Mouse (Mus musculus) hematopoietic stem cell, adult 5-6 weeks (primary cell): ENCODE data around the gene Ophn1. TPM values are rescaled to one million over a fixed set of nuclear protein-coding genes. Genes with fewer than 3 reads are reported as not detected.

Source experiments
- ATAC-seq, 2 experiments: fragments of 125-278 bp in 1 of 2; replicated peaks in 1 of 2; 2 replicates each; pipeline ENCODE4 v1.8.0; 2016 to 2017; ENCODE audit warnings: inconsistent platforms in 2 of 2, mild to moderate bottlenecking in 2 of 2, moderate number of reproducible peaks in 2 of 2, low read depth in 1 of 2, moderate TSS enrichment in 1 of 2; ENCODE audit not compliant: low FRiP score in 2 of 2, poor library complexity in 2 of 2, severe bottlenecking in 2 of 2, insufficient read depth in 1 of 2, low TSS enrichment in 1 of 2
- total RNA-seq: library from RNA; stranded (forward); fragments of 172-1452, 232-1000 nt; gene quantifications from 2 replicates; pipeline ENCODE4 v1.2.3, GENCODE M21; 2017

Ophn1 gene
- total RNA-seq, 1 experiment from 2014 or later, result 4.0 TPM

GRCm38 (mm10) chrX:98860167-98860566, 30.7 kb downstream of the Ophn1 start:
- ATAC-seq, result peak; percentile 92 to 95

GRCm38 (mm10) chrX:98856046-98856445, 34.8 kb downstream of the Ophn1 start:
- ATAC-seq, result no peak

- no peak for ATAC-seq
Measured at GRCm38 (mm10) chrX:98850869-98851268, 40.0 kb downstream of the Ophn1 start.

GRCm38 (mm10) chrX:98841606-98842005, 49.2 kb downstream of the Ophn1 start:
- ATAC-seq, result no peak

GRCm38 (mm10) chrX:98835989-98836388, 54.8 kb downstream of the Ophn1 start:
- no peak for ATAC-seq

- ATAC-seq, result no peak
Measured at GRCm38 (mm10) chrX:98803813-98804212, 87.0 kb downstream of the Ophn1 start.

- ATAC-seq, result peak; percentile 94 to 98
Measured at GRCm38 (mm10) chrX:98774247-98774950, 116.4 kb downstream of the Ophn1 start.

- ATAC-seq, result no peak
Measured at GRCm38 (mm10) chrX:98755089-98755488, 135.7 kb downstream of the Ophn1 start.

- ATAC-seq, result no peak
Measured at GRCm38 (mm10) chrX:98751279-98751817, 139.5 kb downstream of the Ophn1 start.

GRCm38 (mm10) chrX:98736758-98737157, 154.1 kb downstream of the Ophn1 start:
- no peak for ATAC-seq

GRCm38 (mm10) chrX:98722991-98723390, 167.8 kb downstream of the Ophn1 start:
- ATAC-seq, result no peak

- ATAC-seq, result no peak
Measured at GRCm38 (mm10) chrX:98707766-98708165, 183.1 kb downstream of the Ophn1 start.

GRCm38 (mm10) chrX:98701635-98702034, 189.2 kb downstream of the Ophn1 start:
- ATAC-seq, result peak in 1 of 2 experiments; percentile 69; a peak in 2 of 4 replicates

GRCm38 (mm10) chrX:98682603-98683002, 208.2 kb downstream of the Ophn1 start:
- no peak for ATAC-seq

- no peak for ATAC-seq
Measured at GRCm38 (mm10) chrX:98681281-98681680, 209.5 kb downstream of the Ophn1 start.

- no peak for ATAC-seq
Measured at GRCm38 (mm10) chrX:98670988-98671387, 219.8 kb downstream of the Ophn1 start.

- ATAC-seq, result no peak
Measured at GRCm38 (mm10) chrX:98651431-98651830, 239.4 kb downstream of the Ophn1 start.

GRCm38 (mm10) chrX:98628666-98629404, 262.0 kb downstream of the Ophn1 start:
- no peak for ATAC-seq
